Mouse (Mus musculus): ENCODE measurements around the gene Clasrp.
"Not testable (repeated sequence)": the region's sequence is repeated elsewhere in the genome, so short reads cannot be mapped to it uniquely, and the experiment has no call there.

The Clasrp gene

GRCm38 (mm10) chr7:19607291-19607690, 3.0 kb upstream of the Clasrp start:
- DNase-seq, result no peak

DNA sequence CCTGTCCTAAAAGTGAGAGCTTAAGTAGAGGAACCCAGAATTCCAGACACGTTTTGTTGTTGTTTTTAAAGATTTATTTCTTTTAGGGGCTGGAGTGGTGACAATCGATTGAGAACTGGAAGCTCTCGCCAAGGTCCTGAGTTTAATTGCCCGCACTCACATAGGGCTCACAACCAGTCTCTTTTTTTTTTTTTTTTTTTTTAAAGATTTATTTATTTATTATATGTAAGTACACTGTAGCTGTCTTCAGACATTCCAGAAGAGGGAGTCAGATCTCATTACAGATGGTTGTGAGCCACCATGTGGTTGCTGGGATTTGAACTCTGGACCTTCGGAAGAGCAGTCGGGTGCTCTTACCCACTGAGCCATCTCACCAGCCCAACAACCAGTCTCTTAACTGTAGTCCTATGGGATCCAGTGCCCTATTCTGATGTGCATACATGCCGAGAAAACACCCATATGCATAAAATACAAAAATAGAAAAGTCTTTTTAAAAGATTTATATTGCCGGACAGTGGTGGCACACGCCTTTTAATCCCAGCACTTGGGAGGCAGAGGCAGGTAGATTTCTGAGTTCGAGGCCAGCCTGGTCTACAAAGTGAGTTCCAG, 424 bp upstream of the Clasrp start:
- not testable (repeated sequence) for DNase-seq

- no peak for DNase-seq
These were observed 1.2 kb downstream of the Clasrp start for GRCm38 (mm10) chr7:19603055-19603454.

DNA sequence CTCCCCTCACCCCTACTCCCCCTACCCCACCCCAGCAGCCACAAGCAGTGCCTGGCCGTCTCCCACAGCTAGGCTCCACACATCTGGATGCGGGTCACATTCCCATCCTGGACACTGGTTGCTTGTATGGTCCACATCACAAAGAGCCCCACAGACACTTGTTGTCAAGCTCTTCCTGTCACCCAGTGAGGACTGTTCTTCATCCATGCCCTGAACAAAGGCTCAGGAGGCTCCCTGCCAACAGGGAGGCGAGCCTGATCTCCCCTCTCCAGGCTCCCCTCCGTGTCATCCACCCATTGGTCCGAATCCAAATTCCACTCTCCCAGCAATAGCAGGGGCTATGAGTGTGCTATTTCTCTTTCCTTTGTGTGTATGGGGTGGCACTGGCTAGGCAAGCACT, 3.7 kb downstream of the Clasrp start:
- DNase-seq, result no peak

DNA sequence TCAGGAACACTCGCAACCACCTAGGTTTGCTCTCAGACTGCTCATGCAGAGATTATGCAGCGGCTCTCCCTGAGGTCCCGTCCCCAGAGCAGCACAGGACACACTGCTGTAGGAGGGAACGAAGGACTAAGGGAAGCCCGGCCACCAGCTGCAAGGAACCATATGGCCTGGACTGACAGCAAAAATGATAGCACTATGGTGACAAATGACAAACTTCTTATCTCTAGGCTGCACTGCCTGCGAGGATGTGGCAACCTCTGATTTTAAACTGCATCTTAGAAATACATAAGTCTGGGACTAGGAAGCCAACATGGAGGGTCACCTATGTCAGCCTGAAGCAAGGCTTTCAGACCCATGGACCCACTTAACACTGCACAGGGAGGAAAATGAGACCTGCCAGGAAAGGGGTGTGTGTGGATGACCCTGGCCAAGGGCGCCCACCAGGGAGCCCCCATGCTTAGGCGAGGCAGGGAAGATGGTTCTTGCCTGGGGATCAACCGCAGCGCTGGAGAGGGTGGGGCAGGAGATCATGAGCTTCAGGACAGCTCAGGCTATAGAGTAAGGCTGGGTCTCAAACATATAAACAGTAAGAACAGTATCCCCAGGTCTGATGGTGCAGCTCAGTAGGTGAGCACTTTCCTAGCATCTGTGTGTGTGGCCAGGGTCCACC, 11.1 kb downstream of the Clasrp start:
- no peak for DNase-seq

DNA sequence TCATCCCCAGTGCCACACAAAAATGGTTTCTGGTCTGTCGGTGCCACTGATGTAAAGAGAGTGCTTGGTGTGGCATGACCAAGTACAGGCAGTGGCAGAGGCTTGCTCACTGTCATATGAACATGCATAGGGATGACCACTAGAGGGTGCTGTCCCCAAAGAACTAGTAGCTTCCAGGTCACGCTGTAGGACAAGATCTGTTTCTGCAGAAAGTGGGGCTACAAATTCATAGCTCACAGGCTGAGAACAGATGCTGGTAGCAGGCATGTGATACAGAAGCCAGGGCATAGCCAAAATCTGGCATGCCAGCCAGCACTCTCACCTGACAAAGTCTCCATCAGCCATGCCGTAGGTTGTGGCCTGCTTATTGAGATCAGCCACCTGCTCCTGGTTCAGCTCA, 14.4 kb downstream of the Clasrp start:
- DNase-seq, result peak; percentile 88

DNA sequence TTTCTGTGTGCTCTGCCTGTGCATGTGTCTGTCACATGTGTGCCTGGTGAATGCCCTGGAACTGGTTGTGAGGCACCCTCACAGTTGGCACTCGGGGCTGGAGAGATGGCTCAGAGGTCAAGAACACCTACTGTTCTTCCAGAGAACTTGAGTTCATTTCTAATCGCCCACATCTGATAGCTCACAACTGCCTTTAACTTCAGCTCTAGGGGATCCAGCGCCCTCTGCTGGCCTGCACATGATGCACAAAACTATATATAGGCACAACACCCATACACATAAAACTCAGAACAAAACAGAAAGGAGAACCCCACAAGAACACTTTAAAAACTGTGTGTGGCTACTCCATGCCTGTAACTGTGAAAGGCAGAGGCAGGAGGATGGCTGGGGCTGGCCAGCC, 15.1 kb downstream of the Clasrp start:
- DNase-seq, result peak; percentile 57

- DNase-seq, result no peak
These were observed 18.0 kb downstream of the Clasrp start for GRCm38 (mm10) chr7:19586269-19586668.

GRCm38 (mm10) chr7:19580634-19581033, 23.7 kb downstream of the Clasrp start:
- no peak for DNase-seq

GRCm38 (mm10) chr7:19579751-19580150, 24.5 kb downstream of the Clasrp start:
- no peak for DNase-seq

DNA sequence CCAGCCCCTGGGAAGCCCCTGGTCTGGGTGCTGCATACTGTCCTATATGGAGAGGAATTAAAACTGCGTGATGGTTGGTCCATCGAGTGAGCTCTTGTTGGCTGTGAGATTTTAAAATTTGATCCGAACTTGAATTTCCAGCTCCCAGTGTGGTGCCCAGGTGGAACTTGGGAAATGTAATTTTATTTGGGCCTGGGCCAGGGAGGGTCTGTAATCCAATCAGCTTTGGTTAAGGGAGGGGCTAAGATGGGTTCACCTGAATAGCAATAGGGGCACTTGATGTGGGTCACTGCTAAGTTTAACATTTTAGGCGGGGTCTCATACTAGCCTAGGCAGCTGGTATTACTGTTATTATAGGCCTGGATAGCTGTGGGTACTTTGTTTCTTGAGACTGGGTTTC, 25.9 kb downstream of the Clasrp start:
- DNase-seq, result no peak

DNA sequence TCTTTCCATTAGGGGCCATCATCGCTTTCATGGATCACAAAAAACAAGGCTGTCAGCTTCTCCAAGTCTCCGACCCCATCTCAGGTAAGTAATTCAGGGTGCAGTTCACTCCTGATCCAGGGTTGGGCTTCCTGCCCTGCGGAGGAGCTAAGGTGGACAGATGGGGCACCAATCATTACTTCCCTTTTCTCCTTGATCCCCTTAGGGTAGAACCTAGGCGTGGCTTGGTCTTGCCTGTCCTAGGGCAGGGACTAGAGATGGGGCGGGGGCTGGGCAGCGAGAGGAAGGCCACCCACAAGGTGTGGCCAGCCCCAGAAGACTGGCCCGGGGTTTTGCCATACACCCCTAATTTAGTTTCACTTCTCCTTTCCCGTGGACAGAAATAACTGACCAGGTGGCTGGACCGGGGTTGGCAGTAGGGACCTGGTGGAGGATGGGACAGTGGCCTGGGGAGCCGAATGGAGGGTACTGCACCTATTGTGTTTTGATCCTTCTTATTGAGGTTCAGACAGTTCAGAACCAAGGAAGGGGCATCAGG, 26.3 kb downstream of the Clasrp start:
- DNase-seq, result no peak

DNA sequence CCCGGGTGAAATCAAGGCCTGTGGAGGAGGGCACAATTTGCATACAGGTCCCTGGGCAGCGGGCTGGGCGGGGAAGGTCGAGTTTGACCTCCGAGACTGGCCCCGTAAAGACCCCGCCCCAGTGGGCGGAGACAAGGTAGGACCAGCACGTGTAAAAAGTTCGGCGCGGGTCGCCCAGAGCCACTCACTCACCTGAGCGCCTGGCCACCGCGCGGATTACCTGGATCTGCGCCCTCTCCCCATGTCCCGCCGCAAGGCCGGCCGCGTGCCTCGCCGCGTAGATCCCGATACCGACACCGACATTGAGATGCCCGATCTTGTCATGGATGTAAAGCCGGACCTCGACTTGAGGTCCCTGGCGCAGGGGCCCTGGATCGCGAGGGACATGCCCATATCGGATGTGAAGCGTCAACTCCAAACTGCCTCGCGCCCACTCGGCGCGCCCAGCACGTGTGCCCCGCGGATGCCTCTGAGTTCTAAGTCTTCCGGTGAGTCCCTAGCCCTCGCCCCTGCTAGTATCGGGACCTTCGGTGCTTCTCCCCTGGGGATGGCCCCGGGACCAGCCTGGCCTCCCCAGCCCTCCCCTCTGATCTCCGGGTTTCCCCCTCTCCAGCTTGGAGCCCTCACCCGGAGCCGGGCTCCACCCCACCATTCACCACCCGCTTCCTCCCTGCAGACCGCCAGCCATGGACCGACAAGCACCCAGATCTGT, 27.0 kb downstream of the Clasrp start, which contains the start of the genes Zfp296 and Gemin7:
Gene Zfp296, plus strand, starts transcription at position 147 of the 712 bp plus-strand sequence.
Gene Gemin7, minus strand, starts transcription at position 455 of the 712 bp plus-strand sequence.
- peak; percentile 24 for DNase-seq

GRCm38 (mm10) chr7:19575559-19575958, 28.7 kb downstream of the Clasrp start:
- no peak for DNase-seq

DNA sequence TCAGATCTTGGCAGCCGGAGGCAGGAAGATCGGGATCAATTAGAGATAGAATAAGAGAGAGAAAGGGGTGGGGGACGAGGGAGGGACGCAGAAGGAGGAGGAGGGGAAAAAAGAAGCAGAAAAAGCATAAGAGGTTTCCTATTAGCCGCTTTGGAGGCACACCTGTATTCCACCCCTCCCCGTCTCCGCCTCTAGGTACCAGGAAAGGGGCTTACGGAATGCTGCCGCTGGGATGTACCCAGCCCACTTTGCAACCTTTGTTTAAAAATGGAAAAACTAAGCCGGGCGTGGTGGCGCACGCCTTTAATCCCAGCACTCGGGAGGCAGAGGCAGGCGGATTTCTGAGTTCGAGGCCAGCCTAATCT, 30.5 kb downstream of the Clasrp start:
- no peak for DNase-seq

DNA sequence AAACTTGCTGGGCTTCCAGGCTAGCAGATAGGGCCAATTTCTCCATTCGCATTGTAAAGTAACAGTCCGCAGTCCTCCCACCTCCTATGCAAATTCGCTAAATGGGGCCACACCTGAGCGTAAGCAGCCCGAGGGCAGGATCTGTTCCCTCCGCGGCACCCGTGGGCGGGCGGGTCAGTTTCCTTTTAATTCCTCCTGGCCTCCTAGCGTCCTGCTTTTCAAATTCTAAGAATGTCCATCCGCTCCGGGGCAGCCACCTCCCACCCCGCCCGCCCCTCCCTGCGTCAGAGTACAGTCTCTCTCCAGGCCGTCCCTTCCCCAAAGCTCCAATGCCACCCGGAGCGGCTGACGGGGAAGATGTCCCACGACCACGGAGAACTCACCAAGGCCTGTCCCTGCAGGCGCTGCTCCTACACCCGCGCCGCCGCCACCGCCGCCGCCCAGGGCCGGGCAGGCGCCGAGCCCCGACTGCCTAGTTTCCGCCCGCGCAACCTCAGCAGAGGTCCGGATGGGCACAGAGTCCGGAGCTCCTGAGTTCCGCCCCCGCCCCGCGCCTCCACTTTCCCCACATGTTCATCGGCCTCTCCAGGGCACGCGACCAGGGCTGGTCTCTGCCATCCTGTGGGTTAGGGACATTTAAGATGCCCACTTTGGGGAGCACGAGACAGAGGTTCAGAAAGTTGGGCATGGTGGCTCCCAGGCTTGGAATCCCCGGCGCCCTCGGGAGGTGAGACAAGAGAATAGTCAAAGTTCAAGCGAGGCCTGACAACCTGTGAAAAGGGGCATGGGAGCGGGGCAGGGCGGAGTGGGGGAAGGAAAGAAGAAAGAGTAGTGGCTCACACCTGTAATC, 31.1 kb downstream of the Clasrp start:
- peak; percentile 91 for DNase-seq

- DNase-seq, result no peak
These were observed 34.6 kb downstream of the Clasrp start for GRCm38 (mm10) chr7:19569647-19570046.

DNA sequence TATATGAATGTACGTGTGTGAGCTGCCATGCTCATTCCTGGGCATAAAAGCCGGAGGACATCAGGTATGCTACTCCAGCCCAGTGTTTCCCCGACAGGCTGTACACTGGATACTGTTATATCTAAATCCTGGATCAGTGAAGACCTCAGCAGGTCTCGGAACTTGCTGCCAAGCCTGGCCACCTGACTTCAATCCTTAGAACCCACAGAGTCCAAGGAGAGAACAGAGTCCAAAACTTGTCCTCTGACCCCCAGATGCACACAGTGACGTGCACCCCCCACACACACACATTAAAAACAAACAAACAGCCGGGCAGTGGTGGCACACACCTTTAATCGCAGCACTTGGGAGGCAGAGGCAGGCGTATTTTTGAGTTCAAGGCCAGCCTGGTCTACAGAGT, 36.9 kb downstream of the Clasrp start:
- no peak for DNase-seq

- no peak for DNase-seq
These were observed 38.5 kb downstream of the Clasrp start for GRCm38 (mm10) chr7:19565803-19566202.

DNA sequence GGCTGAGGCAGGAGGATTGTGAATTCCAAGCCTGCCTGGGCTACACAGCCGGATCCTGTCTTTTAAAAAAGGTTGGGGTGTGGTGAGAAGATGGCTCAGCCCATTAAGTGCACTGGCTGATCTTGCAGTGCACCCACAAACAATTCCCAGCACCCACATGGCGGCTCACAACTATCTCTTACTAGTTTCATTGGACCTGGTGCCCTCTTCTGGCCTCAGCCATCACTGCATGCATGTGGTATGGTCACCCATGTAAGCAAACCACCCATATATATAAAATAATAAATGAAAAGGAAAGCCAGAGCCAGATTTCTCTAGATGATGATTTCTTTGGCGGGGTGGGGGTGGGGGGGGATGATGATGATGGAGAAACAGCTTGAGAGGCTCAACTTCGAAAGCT, 39.8 kb downstream of the Clasrp start:
- DNase-seq, result no peak

- DNase-seq, result no peak
These were observed 40.4 kb downstream of the Clasrp start for GRCm38 (mm10) chr7:19563884-19564283.

DNA sequence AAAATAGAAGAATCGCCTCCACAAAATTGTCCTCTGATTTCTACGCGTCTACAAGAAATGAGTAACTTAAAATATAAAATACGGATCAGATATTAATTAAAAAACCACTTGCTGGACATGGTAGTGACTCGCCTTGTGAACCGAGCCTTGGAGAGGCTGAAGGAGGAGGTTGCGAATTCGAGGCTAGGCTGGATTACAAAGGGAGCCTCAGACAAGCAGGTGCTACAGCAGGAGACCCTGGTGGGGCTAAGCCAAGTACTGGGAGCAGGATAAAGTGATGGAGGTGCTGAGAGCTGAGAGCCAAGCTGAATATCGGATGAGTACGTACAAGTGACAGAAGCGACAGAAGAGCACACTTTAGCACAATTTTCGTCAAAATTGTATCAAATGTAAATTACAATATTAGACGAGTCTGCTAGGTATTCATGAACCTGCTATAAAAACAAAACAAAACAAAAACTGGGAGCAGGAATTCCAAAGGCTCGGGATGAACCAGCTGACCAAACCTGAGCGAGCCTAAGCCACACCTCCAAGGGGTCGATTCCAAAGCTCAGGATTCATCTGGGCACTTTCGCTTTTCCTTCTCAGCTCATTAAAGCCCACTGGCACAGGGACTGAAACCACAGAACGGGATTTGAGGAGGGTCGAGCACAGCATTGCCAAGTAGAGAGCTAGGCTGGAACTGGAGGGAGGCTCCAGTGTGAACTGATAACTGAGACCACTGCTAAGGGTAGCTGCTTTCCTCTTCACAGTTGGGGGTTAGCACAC, 41.5 kb downstream of the Clasrp start, which contains the start of gene Ppp1r37:
Gene Ppp1r37, minus strand, starts transcription at position 434 of the 768 bp plus-strand sequence.
- peak; percentile 80 for DNase-seq

All from retina, postnatal 1 day (tissue).